Mouse (Mus musculus) liver, adult 2 months (tissue): Measurements from ENCODE around the gene Fuom.

ENCODE experiments used
- CTCF ChIP-seq: fragments of 200-500 bp; IDR thresholded peaks from 2 replicates; pipeline ENCODE4 v1.5.1; 2011; ENCODE audit warnings: low read depth, low read length, control low read depth
- POLR2A ChIP-seq: fragments of 200-500 bp; IDR thresholded peaks from 2 replicates; pipeline ENCODE4 v1.6.1; 2011; ENCODE audit warnings: low read length, control low read depth; ENCODE audit not compliant: insufficient read depth; ENCODE audit errors: extremely low read depth

GRCm38 (mm10) chr7:140095556-140095955, 6.7 kb downstream of the Fuom start:
- TF ChIP-seq POLR2A: no peak
- no peak for TF ChIP-seq CTCF
